Mouse (Mus musculus): ENCODE results near the gene Rnf225. TPM values are rescaled to one million over a fixed set of nuclear protein-coding genes. Genes with fewer than 3 reads are reported as not detected.
"Not testable (repeated sequence)": the region's sequence is repeated elsewhere in the genome, so short reads cannot be mapped to it uniquely, and the experiment has no call there.

The Rnf225 gene
- polyA plus RNA-seq, 1 experiment from 2014 or later: 0.95 TPM

DNA sequence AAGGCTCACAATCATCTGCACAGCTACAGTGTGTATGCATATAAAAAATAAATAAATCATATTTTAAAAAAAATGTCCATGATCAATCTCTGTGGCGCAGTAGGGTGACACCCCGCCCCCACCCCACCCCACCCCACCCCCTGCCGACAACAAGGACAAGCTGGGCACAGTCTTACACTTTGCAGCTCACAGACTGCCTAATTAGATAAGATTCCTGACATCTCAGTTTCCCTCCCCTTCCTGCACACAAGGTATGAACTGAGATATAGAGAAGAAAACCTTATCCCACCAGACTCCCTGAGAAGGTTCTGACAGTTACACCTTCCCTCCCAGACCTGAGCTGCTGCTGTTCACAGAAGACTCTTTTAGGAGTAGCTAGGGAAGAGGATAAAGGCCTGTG, 7.6 kb downstream of the Rnf225 start:
- Histone ChIP-seq H3K27me3 (no peaks in the 10 kb centered on the region), H3K9me3 (no peaks in the 10 kb centered on the region), H3K4me3 (no peak overlapping the region), H3K27ac (no peak overlapping the region), H3K9ac (no peak overlapping the region), H3K4me1 (no peaks in the 10 kb centered on the region), H3K4me2 (replicated peaks) (no peak overlapping the region), H3K36me3 (no peaks in the 10 kb centered on the region)
- WGBS: 70% methylated on average over 3 of the region's 3 CpGs
- no peak for ATAC-seq (ENCODE audit: insufficient number of reproducible peaks, insufficient read depth, low FRiP score, low TSS enrichment)

DNA sequence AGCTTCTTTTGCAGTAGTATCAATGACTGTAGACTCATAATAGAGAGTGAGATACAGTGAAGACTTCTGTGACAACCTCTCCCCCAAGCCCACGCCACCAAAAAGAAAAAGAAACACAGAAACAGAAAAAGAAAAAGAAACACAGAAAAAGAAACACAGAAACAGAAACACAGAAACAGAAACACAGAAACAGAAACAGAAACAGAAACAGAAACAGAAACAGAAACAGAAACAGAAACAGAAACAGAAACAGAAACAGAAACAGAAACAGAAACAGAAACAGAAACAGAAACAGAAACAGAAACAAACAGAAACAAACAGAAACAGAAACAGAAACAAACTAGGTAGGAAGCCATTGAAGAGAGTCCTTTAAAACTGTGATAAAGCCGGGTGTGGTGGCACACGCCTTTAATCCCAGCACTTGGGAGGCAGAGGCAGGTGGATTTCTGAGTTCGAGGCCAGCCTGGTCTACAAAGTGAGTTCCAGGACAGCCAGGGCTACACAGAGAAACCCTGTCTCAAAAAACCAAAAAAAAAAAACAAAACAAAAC, 10.1 kb downstream of the Rnf225 start:
- not testable (repeated sequence) for H3K27me3 ChIP-seq; H3K9ac ChIP-seq; H3K36me3 ChIP-seq; ATAC-seq (ENCODE audit: insufficient number of reproducible peaks, insufficient read depth, low FRiP score, low TSS enrichment); H3K4me3 ChIP-seq; H3K9me3 ChIP-seq; H3K27ac ChIP-seq; H3K4me2 ChIP-seq (replicated peaks); H3K4me1 ChIP-seq
- 80% methylated on average over 4 of the region's 4 CpGs for WGBS

DNA sequence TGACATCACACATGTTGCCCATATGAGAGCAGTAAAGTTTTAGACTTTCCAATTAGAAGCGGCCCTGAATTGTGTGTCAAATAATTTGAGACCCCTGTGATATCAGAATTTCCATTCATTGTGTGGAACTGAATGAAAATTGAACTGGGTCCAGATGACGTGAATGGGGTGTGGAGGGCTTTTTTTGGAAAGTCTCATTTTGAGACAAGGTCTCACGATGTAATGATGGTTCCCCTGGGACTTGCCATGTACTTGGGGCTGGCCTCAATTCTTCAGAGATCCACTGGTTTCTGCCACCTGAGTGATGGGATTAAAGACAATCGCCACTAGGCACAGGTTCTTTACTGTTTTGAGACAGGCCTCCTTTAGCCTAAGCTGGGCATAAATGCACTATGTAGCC, 13.4 kb downstream of the Rnf225 start:
- no peak overlapping the region for H3K9ac ChIP-seq
- WGBS: 85% methylated on average over 4 of the region's 4 CpGs
- no peaks in the 10 kb centered on the region for H3K9me3 ChIP-seq
- ATAC-seq (ENCODE audit: insufficient number of reproducible peaks, insufficient read depth, low FRiP score, low TSS enrichment): no peak
- no peak overlapping the region for H3K4me2 ChIP-seq (replicated peaks)
- H3K27me3 ChIP-seq: no peaks in the 10 kb centered on the region
- no peak overlapping the region for H3K4me3 ChIP-seq
- no peaks in the 10 kb centered on the region for H3K36me3 ChIP-seq
- H3K27ac ChIP-seq: no peak overlapping the region
- no peaks in the 10 kb centered on the region for H3K4me1 ChIP-seq

DNA sequence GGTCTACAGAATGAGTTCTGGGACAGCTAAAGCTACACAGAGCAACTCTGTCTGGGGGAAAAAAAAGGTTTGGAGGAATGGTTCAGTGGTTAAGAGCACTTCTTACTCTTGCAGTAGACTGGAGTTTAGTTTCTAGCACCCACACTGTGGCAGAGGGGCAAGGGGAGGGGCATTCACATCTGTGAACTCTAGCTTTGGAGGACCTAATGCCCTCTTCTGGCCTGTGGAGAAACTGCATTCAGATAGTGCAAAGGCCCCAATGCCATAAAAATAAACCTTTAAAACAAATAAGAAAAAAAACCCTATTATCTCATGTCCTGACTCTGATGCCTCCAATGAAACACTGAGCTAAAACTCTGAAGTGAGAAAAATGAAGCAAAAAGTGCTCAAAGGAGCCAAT, 16.3 kb downstream of the Rnf225 start:
- Histone ChIP-seq H3K4me1 (no peaks in the 10 kb centered on the region), H3K27me3 (no peaks in the 10 kb centered on the region), H3K36me3 (no peaks in the 10 kb centered on the region), H3K27ac (no peak overlapping the region), H3K9me3 (no peaks in the 10 kb centered on the region), H3K9ac (no peak overlapping the region), H3K4me3 (no peak overlapping the region), H3K4me2 (replicated peaks) (no peak overlapping the region)
- ATAC-seq (ENCODE audit: insufficient number of reproducible peaks, insufficient read depth, low FRiP score, low TSS enrichment): no peak

DNA sequence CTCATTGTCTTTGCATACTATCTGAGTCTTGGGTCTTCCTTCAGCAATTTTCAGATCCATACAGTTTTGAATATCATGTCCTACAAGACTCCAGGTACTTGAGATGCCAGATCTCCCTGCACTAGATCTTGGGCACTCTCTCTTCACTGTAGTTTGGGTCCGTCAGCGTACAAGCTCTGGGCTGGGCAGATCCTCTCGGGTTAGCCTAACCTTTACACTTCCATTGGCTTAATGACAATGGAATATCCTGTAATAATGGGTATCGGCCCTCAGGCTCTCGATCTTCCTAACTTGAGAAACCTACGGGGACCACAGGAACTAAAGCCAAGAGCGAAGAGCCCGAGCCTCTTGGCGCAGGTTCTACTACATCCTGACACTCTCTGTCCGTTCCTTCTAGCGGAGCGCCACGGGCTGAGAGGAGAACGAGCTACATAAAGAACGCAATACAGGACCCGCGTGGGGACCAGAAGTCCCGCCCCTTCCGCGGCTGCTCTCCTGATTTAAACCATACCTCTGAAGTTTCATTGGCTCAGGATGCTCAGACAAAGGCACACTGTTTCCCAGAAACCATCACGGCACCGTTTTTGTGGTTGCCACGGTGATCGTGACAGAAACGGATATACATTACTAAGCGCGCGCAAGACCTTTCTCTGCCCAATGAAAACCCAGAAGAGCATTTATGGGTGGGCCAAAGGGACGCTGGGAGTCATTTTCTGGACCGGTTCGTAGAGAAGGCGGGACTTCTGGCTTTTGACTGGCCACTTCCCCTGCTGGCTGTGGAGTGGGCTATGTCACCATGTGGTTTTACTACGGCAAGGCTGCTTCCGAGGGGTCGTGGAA, 22.0 kb downstream of the Rnf225 start:
- Histone ChIP-seq H3K4me1 (0 out of 2 replicates have a peak, but pooled peaks cover 5% of the 10 kb centered on the region), H3K9ac (peak overlapping the region; percentile 65), H3K27ac (peak overlapping the region; percentile 86), H3K36me3 (no peaks in the 10 kb centered on the region), H3K4me2 (replicated peaks) (peak overlapping the region; percentile 81), H3K9me3 (no peaks in the 10 kb centered on the region), H3K4me3 (peak overlapping the region; percentile 44), H3K27me3 (no peaks in the 10 kb centered on the region)
- WGBS: 9% methylated on average over 35 of the region's 35 CpGs
- ATAC-seq (ENCODE audit: insufficient number of reproducible peaks, insufficient read depth, low FRiP score, low TSS enrichment): peak; percentile 98

DNA sequence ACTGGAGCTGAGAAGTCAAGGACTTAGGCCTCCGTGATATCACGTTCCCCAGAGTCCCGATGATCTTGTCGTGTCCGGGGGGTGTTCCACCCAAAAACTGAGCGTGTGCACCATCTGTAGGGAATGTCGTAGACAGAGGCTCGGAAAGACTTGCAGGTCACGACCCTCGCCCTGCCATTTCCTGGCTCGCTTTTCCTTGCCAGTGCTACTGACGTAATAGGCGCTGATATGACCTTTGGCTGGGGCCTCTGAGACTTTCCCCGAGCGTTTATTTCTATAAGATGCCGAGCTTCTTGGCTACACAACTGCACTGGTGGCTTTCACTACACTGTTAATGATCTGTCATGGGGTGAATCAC, 22.6 kb downstream of the Rnf225 start:
- 4% methylated on average over 16 of the region's 16 CpGs for WGBS
- Histone ChIP-seq H3K9ac (peak overlapping the region; percentile 65), H3K27me3 (no peaks in the 10 kb centered on the region), H3K36me3 (no peaks in the 10 kb centered on the region), H3K4me2 (replicated peaks) (peak overlapping the region; percentile 81), H3K4me1 (0 out of 2 replicates have a peak, but pooled peaks cover 5% of the 10 kb centered on the region), H3K9me3 (no peaks in the 10 kb centered on the region), H3K27ac (peak overlapping the region; percentile 79), H3K4me3 (peak overlapping the region; percentile 44)
- no peak for ATAC-seq (ENCODE audit: insufficient number of reproducible peaks, insufficient read depth, low FRiP score, low TSS enrichment)

DNA sequence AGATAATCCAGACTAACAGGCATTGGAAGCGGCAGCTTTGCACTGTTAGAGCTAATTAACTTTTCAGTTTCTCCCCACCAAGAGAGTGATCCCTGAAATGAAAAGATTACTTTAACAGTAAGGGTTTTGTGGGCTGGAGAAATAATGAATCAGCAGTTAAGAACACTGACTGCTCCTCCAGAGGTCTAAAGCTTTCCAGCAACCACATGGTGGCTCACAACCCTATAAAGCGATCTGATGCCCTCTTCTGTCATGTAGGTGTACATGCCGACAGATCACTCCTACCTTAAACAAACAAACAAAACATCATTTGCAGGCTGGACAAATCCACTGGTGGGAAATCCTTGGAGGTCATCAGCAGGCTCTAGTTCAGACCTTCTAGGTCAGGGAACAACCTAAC, 27.7 kb downstream of the Rnf225 start:
- no peaks in the 10 kb centered on the region for H3K9me3 ChIP-seq
- WGBS: 60% methylated on average over 3 of the region's 3 CpGs

DNA sequence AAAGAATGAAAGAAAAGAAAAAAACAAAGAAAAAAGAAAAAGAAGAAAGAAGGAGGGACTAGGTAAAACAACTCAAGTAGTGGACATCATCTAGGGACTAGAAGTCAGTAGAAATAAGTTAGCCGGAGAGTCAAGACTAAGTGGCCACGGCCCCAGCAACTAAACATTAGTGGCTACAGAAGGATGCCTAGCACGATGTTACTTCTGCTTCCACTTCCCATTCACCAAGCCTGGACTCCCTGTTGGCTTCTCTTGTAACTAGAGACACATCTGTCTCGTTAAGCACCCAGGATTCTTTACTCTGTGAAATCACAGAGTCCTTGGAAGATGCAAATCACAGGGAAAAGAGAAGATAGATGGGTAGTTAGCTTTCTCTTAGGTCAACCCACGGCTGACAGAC, 30.3 kb downstream of the Rnf225 start:
- H3K9ac ChIP-seq: no peak overlapping the region
- H3K9me3 ChIP-seq: no peaks in the 10 kb centered on the region
- H3K36me3 ChIP-seq: no peaks in the 10 kb centered on the region
- H3K27me3 ChIP-seq: no peaks in the 10 kb centered on the region
- no peak overlapping the region for H3K4me3 ChIP-seq
- H3K4me1 ChIP-seq: no peaks in the 10 kb centered on the region
- no peak overlapping the region for H3K27ac ChIP-seq
- H3K4me2 ChIP-seq (replicated peaks): no peak overlapping the region
- no peak for ATAC-seq (ENCODE audit: insufficient number of reproducible peaks, insufficient read depth, low FRiP score, low TSS enrichment)
- 66% methylated on average over 5 of the region's 5 CpGs for WGBS

More for the DNA sequence above, 27.7 kb downstream of the Rnf225 start:
- H3K4me3 ChIP-seq: no peak overlapping the region
- no peaks in the 10 kb centered on the region for H3K27me3 ChIP-seq
- no peak overlapping the region for H3K27ac ChIP-seq
- H3K4me1 ChIP-seq: 0 out of 2 replicates have a peak, but pooled peaks cover 5% of the 10 kb centered on the region
- H3K9ac ChIP-seq: no peak overlapping the region
- H3K36me3 ChIP-seq: no peaks in the 10 kb centered on the region
- ATAC-seq (ENCODE audit: insufficient number of reproducible peaks, insufficient read depth, low FRiP score, low TSS enrichment): no peak
- no peak overlapping the region for H3K4me2 ChIP-seq (replicated peaks)

DNA sequence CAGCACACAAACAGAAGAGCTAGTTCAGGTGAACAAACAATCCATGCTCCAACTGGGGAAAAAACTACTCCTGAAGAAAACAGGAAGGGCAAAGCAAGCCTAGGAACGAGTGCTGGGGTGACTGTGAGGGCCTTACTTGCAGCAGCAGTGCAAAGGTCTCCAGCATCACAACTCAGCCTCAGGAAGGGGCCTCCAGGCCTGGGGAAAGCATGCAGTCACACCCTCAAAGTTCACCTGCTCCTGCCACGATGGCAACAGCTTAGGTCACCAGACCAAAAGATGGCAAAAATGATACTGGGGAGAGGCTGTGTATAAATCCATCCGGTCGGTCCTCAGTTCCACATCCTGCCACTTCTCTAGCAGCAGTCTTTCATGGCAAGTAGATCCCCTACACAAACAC, 31.7 kb downstream of the Rnf225 start:
- no peak overlapping the region for H3K4me3 ChIP-seq
- no peaks in the 10 kb centered on the region for H3K27me3 ChIP-seq
- ATAC-seq (ENCODE audit: insufficient number of reproducible peaks, insufficient read depth, low FRiP score, low TSS enrichment): no peak
- no peak overlapping the region for H3K4me2 ChIP-seq (replicated peaks)
- H3K9me3 ChIP-seq: no peaks in the 10 kb centered on the region
- H3K4me1 ChIP-seq: no peaks in the 10 kb centered on the region
- no peak overlapping the region for H3K9ac ChIP-seq
- H3K36me3 ChIP-seq: no peaks in the 10 kb centered on the region
- H3K27ac ChIP-seq: no peak overlapping the region
- 83% methylated on average over 4 of the region's 4 CpGs for WGBS

DNA sequence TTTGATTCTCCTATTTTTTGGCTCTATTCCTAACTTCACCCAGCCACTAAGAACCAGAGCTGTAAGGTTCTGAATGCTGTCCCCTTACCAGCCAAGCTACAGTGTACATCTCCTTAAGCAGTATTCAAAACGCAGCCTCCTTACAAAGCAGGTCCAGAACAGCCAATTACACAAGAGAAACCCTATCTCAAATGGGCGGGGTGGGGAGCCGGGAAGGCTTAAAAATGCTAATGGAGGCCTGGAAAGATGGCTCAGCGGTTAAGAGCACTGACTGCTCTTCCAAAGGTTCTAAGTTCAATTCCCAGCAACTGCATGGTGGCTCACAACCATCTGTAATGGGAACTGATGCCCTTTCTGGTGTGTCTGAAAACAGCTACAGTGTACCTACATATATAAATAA, 32.5 kb downstream of the Rnf225 start:
- Histone ChIP-seq H3K4me2 (replicated peaks) (no peak overlapping the region), H3K4me3 (no peak overlapping the region), H3K27me3 (no peaks in the 10 kb centered on the region), H3K4me1 (no peaks in the 10 kb centered on the region), H3K9ac (no peak overlapping the region), H3K27ac (no peak overlapping the region), H3K36me3 (no peaks in the 10 kb centered on the region), H3K9me3 (no peaks in the 10 kb centered on the region)
- WGBS: 18% methylated on average over 4 of the region's 4 CpGs
- ATAC-seq (ENCODE audit: insufficient number of reproducible peaks, insufficient read depth, low FRiP score, low TSS enrichment): no peak

DNA sequence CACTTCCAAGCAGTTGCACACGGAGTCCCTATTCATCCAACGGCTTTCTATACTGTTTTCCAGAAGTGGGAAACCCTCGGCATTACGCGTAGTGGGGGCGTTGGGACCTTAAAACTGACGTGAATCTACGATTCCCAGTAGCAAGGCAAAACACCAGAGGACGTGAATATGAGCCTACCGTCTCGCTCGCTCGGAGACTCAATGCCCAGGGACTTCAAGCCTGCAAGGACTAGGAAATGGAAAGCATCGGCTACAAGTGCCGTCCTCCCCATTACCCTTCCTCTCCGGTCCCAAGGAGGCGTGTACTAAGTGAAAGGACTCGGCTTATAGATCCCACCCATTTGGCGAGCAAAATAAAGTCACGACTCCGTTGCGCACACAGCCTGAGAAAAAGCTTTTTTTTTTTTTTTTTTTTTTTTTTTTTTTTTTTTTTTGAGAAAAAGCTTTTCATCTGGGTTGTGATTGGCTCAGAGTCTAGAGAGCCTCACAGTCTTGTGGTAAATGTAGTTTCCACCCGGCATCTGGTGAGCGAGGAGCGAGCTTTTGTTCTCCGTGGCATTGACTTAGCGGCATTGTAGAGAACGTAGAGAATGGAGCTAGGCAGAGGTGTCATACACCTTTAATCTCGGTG, 34.4 kb downstream of the Rnf225 start:
- H3K4me1 ChIP-seq: peaks cover 2% of the 10 kb centered on the region
- H3K36me3 ChIP-seq: no peaks in the 10 kb centered on the region
- peak overlapping the region; percentile 81 for H3K27ac ChIP-seq
- WGBS: 4% methylated on average over 29 of the region's 29 CpGs
- peak overlapping the region; percentile 58 for H3K4me2 ChIP-seq (replicated peaks)
- peak overlapping the region; percentile 50 for H3K9ac ChIP-seq
- H3K27me3 ChIP-seq: no peaks in the 10 kb centered on the region
- ATAC-seq (ENCODE audit: insufficient number of reproducible peaks, insufficient read depth, low FRiP score, low TSS enrichment): peak; percentile 61
- H3K9me3 ChIP-seq: no peaks in the 10 kb centered on the region
- peak overlapping the region; percentile 38 for H3K4me3 ChIP-seq

DNA sequence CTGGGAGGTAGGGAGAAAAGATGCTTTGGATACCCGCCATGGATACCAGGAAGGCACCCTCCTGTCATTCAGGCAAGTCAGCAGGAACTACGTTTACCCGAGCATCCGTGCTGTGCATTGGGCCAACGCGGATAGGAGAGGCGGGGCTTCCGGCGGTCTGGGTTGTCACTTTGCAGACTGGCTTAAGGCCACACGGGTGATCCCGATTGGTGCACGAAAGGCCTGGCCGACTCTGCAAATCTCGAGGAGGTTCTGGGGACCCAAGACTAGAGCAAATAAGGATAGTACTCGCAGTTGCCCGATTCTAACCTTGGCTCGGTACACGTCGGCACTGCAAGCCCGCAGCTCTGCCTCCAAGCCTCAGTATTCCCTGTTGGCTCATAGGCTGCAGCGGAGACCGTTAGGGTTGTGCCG, 38.5 kb downstream of the Rnf225 start, which contains the start of gene Zfp324:
TSS of gene Zfp324 (plus strand) at position 161 of the 414 bp plus-strand sequence.
- Histone ChIP-seq H3K4me1 (peaks cover 10% of the 10 kb centered on the region), H3K4me3 (peak within 1 kb of the TSS; percentile 90), H3K4me2 (replicated peaks) (peak within 1 kb of the TSS; percentile 86), H3K36me3 (peaks cover 19% of the 10 kb centered on the region), H3K27ac (peak within 1 kb of the TSS; percentile 91), H3K9ac (peak within 1 kb of the TSS; percentile 95), H3K27me3 (no peaks in the 10 kb centered on the region), H3K9me3 (no peaks in the 10 kb centered on the region)
- peak; percentile 91 for ATAC-seq (ENCODE audit: insufficient number of reproducible peaks, insufficient read depth, low FRiP score, low TSS enrichment)
- under 1% methylated on average over 23 of the region's 23 CpGs for WGBS

All from embryonic facial prominence, embryonic 12.5 days (tissue).